Mouse (Mus musculus): ENCODE measurements at regions not wholly inside any gene's neighbourhood (a gene's known extent, or its start where the extent isn't known, plus 50 kb on each side); places are given as distances from the start of the nearest gene placed in this dataset.
"Not testable (repeated sequence)": the region's sequence is repeated elsewhere in the genome, so short reads cannot be mapped to it uniquely, and the experiment has no call there.

DNA sequence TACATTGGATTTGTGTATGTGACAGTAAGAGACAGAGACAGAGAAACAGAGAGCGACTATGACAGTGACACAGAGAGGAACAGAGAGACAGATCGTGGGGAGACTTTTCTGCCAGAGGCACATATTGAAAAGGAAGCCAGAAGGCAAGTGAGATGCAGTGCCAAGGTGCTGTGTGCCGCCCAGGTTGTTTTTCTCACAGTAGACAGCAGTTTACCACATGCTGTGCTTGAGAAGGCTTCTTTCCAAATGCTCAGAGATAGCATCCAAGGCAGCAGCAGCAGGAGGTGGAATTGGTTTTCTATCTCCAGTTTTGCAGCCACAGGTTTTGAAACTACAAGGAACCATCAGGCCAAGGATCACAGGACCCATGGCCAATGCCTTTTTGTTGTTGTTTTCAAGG lies 466.5 kb downstream of the Lrfn5 start:
- DNase-seq (ENCODE audit: low read depth in 1 of 2, low spot score in 2 of 2) = no peak

DNA sequence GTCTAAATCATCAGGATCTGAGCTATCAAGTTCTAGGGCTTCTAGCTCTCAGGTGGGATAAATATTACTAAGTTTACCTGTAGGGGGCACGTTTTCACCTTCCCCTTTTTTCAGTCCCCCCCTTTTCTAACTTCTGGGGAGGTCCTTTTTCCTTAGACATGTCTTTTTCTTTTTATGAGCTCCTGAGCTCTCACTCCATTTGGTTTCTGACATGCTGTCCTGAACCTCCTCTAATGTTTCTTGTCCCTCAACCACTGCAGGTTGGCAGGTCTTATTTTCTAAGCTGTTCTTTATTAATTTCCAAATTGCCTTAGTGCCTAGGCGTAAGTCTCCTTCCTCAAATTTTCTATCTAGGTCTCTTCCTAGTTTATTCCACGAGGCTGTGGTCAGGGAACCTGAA lies 470.9 kb downstream of the Lrfn5 start:
- not testable (repeated sequence) for DNase-seq (ENCODE audit: low read depth in 1 of 2, low spot score in 2 of 2)

DNA sequence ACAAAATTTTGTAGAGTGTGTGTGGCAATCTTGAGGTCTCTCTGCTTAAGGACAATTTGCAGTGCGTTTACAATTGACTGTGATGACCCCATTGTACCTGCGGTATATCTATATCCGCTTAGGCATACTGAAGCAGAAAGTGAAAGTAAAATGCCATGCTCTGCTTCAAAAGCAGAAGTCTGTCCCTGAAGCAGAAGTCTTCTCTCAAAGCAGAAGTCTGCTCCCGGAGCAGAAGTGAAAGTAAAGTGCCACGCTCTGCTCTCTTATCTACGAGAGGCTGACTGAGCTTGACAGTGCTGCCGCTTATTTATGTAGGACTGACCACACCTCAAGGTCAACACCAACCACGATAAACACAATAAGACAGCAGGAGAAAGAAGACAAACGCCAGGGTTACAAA lies 471.3 kb downstream of the Lrfn5 start:
- peak; percentile 3 for DNase-seq (ENCODE audit: low read depth in 1 of 2, low spot score in 2 of 2)

DNA sequence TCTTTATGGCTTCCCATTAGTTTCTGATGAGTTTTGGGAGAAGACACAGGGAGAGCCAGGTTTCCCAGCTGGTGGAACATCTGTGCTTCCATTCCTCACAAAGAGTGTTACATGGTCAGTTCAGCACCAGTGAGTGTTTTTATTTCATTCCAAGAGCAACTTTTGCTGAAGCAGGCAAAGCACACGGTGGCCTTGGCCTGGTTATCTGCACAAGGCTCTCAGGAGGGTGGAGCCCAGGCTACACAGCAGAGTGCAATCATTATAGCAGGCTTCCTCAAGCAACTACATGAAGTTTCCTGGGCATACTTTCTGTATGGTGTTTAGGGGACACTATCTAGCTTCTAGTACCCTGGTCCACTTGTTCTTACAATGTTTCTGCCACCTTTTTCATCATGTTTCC lies 490.4 kb downstream of the Lrfn5 start:
- no peak for DNase-seq (ENCODE audit: low read depth in 1 of 2, low spot score in 2 of 2)

DNA sequence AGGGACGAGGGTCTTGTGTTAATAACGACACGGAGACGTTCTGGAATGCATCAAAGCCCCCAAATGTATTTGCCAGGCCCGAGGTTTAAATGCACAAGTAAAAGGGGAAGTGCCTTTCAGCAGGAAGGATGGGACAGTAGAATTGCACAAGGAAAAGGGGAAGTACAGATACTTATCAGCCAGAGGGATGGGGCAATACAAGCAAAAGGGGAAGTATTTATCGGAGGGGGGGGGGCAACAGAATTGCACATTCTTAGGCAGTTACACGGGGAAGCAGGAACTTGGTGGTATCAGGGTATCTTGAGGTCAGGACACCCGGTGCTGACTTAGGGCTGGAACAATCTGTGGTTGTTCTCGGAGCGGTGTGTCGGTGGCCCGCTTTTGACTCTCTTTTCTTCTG lies 494.7 kb downstream of the Lrfn5 start:
- DNase-seq (ENCODE audit: low read depth in 1 of 2, low spot score in 2 of 2) = not testable (repeated sequence)
